Comparison of ENCODE assay signal across 18 mouse cellular contexts in the genomic region with DNA sequence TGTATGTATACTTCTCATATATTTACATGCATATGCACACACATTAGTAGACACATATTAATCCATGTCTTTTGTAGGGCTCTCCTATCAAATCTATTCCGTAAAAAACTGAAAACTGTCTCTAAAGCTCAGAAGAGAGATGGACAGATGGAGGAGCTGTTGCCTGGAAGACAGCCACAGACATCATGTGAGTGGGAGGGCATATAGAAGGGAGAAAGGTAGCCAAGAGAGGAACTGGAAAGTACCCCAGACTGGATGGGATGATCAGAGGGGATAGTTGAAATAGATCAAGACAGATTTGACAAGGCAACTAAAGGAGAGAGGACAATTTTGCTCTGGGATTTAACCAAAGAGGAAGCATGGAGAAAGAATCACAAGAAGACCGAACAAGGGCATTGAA.
A peak's percentile ranks its signal among the peaks of the same experiment; 100 is the strongest.
DNase-seq lines count a peak whose midpoint lies in the region; ATAC-seq and TF ChIP-seq lines count a peak whose summit lies in the region.
"Had no signal": no experiment of that assay in that cellular context is flagged by ENCODE, and none has a peak within 500 bp of the region (broad histone marks: within the 10 kb centered on the region; RNA-seq: fewer than 3 reads in every experiment).

No protein-coding gene starts in this region.

- TF ChIP-seq CTCF in brain, embryonic 14.5 days (IDR thresholded peaks at IDR 0.05; ENCODE audit: borderline replicate concordance, extremely low read depth, insufficient read depth, insufficient read length), result no peak
- TF ChIP-seq CTCF in layer of hippocampus, adult 2 months (conservative IDR thresholded peaks at IDR 0.05), result no peak

- DNase-seq in left cerebral cortex, adult 18-20 months (ENCODE audit: low spot score in 2 of 2), result peak; percentile 12 to 15
- DNase-seq in left cerebral cortex, postnatal 4 days, result no peak
- peak; percentile 67 for DNase-seq in brain, embryonic 14.5 days (ENCODE audit: low read depth)
- peak; percentile 77 to 85 for DNase-seq in layer of hippocampus, adult 2 months (ENCODE audit: low spot score in 2 of 2)
- peak; percentile 68 to 75 for DNase-seq in right cerebral cortex, postnatal 10 days (ENCODE audit: low spot score in 2 of 2)
- DNase-seq in thymus, postnatal 25 days, result no peak
- DNase-seq: cerebellum, adult 11 months; heart, postnatal 14 days; kidney, adult 18-20 months; kidney, postnatal 14 days; thymus, adult 2 months had no signal

- H3K27ac ChIP-seq in layer of hippocampus, adult 2 months, result peak overlapping the region; percentile 76
- H3K27ac ChIP-seq: hindbrain, embryonic 12.5 days; liver, embryonic 14.5 days; macrophage; midbrain, embryonic 10.5 days; stomach, embryonic 15.5 days had no signal

- intact Hi-C loops in left cerebral cortex, postnatal 4 days (cut with DNase I), result no loop called here

- no peak for TF ChIP-seq POLR2A in brain, embryonic 14.5 days (IDR thresholded peaks at IDR 0.05; ENCODE audit: borderline replicate concordance, extremely low read depth, insufficient read depth, insufficient read length, poor library complexity, severe bottlenecking)

- H3K4me3 ChIP-seq in layer of hippocampus, adult 2 months, result no peak overlapping the region
- H3K4me3 ChIP-seq: heart, embryonic 12.5 days; hindbrain, embryonic 12.5 days; midbrain, embryonic 10.5 days; stomach, embryonic 15.5 days had no signal

- ATAC-seq in erythroblast, adult 5-6 weeks (replicated peaks; ENCODE audit: low FRiP score, poor library complexity, severe bottlenecking), result no peak

Comparison
In these comparisons a context has a peak if more than half of its experiments do, and no peak if none do; other contexts are left out.
1. DNase-seq: peak in left cerebral cortex, adult 18-20 months (2 of 2), brain, embryonic 14.5 days (single experiment), layer of hippocampus, adult 2 months (2 of 2) and right cerebral cortex, postnatal 10 days (2 of 2); none in left cerebral cortex, postnatal 4 days (single experiment) and thymus, postnatal 25 days (single experiment).